Mouse (Mus musculus) heart, adult 2 months (tissue): ENCODE data around the gene Ttll11. TPM values are rescaled to one million over a fixed set of nuclear protein-coding genes. Genes with fewer than 3 reads are reported as not detected.

Experiments used
- DNase-seq, 2 experiments: peaks; one replicate each; pipeline ENCODE4 v3.0.0; 2021
- H3K27ac ChIP-seq: fragments of 200-600 bp; 2 replicates; pipeline ENCODE4 v1.8.1; 2022
- H3K27me3 ChIP-seq: fragments of 200-500 bp; 2 replicates; pipeline ENCODE4 v1.6.1; 2012; ENCODE audit warnings: mild to moderate bottlenecking, low read length, inconsistent platforms, mixed read lengths; ENCODE audit not compliant: control insufficient read depth, insufficient read depth
- H3K36me3 ChIP-seq: fragments of 200-500 bp; 2 replicates; pipeline ENCODE4 v1.6.1; 2012; ENCODE audit warnings: low read length, inconsistent platforms; ENCODE audit not compliant: control insufficient read depth, insufficient read depth
- H3K4me1 ChIP-seq: fragments of 200-500 bp; 2 replicates; pipeline ENCODE4 v1.6.1; 2011; ENCODE audit warnings: low read length; ENCODE audit not compliant: control insufficient read depth, insufficient read depth
- H3K4me3 ChIP-seq: fragments of 200-600 bp; 2 replicates; pipeline ENCODE4 v1.8.1; 2022
- H3K79me2 ChIP-seq: fragments of 200-500 bp; replicated peaks from 2 replicates; pipeline ENCODE4 v1.6.1; 2012; ENCODE audit warnings: mild to moderate bottlenecking, inconsistent platforms, low read length, moderate library complexity, mixed read lengths; ENCODE audit not compliant: control insufficient read depth, insufficient read depth
- H3K9ac ChIP-seq: fragments of 200-500 bp; 2 replicates; pipeline ENCODE4 v1.6.1; 2012; ENCODE audit warnings: low read depth, mild to moderate bottlenecking, control low read depth, inconsistent platforms, low read length, mixed read lengths
- CTCF ChIP-seq: fragments of 200-600 bp; IDR thresholded peaks from 2 replicates; pipeline ENCODE4 v1.8.1; 2022; ENCODE audit warnings: antibody characterized with exemption, mild to moderate bottlenecking, moderate library complexity
- EP300 ChIP-seq: fragments of 200-500 bp; IDR thresholded peaks from 2 replicates; pipeline ENCODE4 v1.6.1; 2011; ENCODE audit warnings: low read depth, low read length, control low read depth; ENCODE audit not compliant: insufficient read depth
- POLR2A ChIP-seq: fragments of 200-500 bp; IDR thresholded peaks from 2 replicates; pipeline ENCODE4 v1.6.1; 2011; ENCODE audit warnings: mild to moderate bottlenecking, low read depth, low read length, control low read depth; ENCODE audit not compliant: insufficient read depth
- WGBS: fragments of 180-500 bp; shearing (Covaris S2); methylation state at CpG from one replicate; pipeline ENCODE4 v1.1.7; 2018; 5-methylcytosine and 5-hydroxymethylcytosine counted together
- intact Hi-C: fragments of 180-260 bp; cut with DNase I; formaldehyde crosslinking; loops from one replicate; pipeline ENCODE4 v1.15.1; 2025
- polyA plus RNA-seq: library from polyadenylated mRNA; depleted of rRNA; stranded (reverse); fragments of >200 nt; gene quantifications from 2 replicates; pipeline ENCODE4 v1.2.3, GENCODE M21; 2012
- total RNA-seq, 2 experiments: library from RNA; stranded (reverse); gene quantifications; 2 replicates each; pipeline ENCODE4 v1.2.3; 2021

Ttll11 gene
- total and polyA plus RNA-seq, 3 experiments = 1.2 to 2.2 (median 1.5) TPM

DNA sequence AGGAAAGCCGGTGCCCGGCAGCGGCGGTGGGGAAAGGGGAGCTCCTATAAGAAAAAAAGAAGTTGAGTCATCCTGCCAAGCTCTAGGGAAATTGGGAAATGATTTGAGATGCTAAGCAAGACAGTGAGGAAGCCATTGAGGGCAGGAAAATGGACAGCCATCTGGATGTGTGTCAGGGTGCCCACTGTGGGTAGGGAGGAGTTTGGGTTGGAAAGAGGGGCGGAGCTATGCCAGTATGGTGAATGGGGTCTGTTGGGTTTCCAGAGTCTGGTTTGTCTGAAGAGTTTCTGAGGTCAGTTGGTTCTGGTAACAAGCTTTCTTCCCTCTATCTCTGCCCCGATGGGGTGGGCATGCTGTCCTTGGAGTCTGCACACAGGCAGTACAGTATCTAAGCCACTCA lies 256.4 kb downstream of the Ttll11 start:
- Histone ChIP-seq H3K4me1 (peaks cover under 1% of the 10 kb centered on the region), H3K79me2 (no peaks in the 10 kb centered on the region), H3K27me3 (no peaks in the 10 kb centered on the region), H3K27ac (no peak overlapping the region), H3K4me3 (no peak overlapping the region), H3K36me3 (no peaks in the 10 kb centered on the region), H3K9ac (no peak overlapping the region)
- TF ChIP-seq EP300 = no peak
- no peak for TF ChIP-seq POLR2A
- TF ChIP-seq CTCF = no peak
- intact Hi-C loops = no loop called here
- no peak for DNase-seq
- WGBS = 93% methylated on average over 6 of the region's 6 CpGs

DNA sequence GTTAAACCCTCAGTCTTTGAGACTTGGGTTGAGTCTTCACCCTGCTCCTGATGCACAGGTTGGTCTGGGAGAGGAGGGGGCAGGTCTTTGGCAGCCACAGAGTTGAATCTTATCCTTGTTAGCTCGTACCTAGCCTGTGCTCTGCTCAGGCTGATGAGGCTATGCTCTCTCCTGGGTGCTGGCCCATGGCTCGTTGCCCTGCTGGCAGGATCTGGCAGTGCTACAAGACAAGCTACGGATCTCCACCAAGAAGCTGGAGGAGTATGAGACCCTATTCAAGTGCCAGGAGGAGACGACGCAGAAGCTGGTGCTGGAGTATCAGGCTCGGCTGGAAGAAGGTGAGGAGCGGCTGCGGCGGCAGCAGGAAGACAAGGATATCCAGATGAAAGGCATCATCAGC lies 256.9 kb downstream of the Ttll11 start:
- Histone ChIP-seq H3K27me3 (no peaks in the 10 kb centered on the region), H3K79me2 (no peaks in the 10 kb centered on the region), H3K4me3 (no peak overlapping the region), H3K9ac (no peak overlapping the region), H3K36me3 (no peaks in the 10 kb centered on the region), H3K4me1 (peaks cover 5% of the 10 kb centered on the region), H3K27ac (no peak overlapping the region)
- TF ChIP-seq POLR2A (no peak), EP300 (no peak), CTCF (no peak)
- no peak for DNase-seq
- intact Hi-C loops = no loop called here
- WGBS = 91% methylated on average over 9 of the region's 9 CpGs

DNA sequence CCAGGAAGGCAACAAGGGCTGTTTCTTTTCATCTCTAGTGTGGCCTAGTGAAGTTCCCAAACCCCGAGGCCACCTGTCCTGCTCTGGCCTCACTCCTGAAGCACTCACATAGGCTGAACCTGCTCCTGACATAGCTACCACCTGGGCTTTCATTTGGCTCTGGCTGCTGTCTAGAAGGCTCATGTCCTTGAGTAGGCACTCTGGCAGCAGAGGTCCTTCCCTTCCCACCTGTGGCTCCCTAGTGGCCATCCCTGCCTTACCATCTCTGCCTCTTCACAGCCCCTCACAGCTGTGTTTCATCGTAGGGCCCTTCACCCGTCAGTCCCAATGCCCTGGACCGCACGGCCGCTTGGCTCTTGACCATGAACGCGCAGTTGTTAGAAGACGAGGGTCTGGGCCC lies 258.8 kb downstream of the Ttll11 start:
- TF ChIP-seq CTCF (no peak), POLR2A (no peak), EP300 (no peak)
- Histone ChIP-seq H3K79me2 (no peaks in the 10 kb centered on the region), H3K9ac (no peak overlapping the region), H3K36me3 (no peaks in the 10 kb centered on the region), H3K27me3 (no peaks in the 10 kb centered on the region), H3K4me1 (peaks cover 9% of the 10 kb centered on the region), H3K4me3 (no peak overlapping the region), H3K27ac (no peak overlapping the region)
- 94% methylated on average over 9 of the region's 9 CpGs for WGBS
- DNase-seq = no peak
- intact Hi-C loops = no loop called here

- Histone ChIP-seq H3K27ac (no peak overlapping the region), H3K27me3 (no peaks in the 10 kb centered on the region), H3K36me3 (no peaks in the 10 kb centered on the region), H3K4me3 (no peak overlapping the region), H3K79me2 (no peaks in the 10 kb centered on the region), H3K9ac (no peak overlapping the region), H3K4me1 (peaks cover 9% of the 10 kb centered on the region)
- TF ChIP-seq EP300 = no peak
- TF ChIP-seq CTCF = no peak
- TF ChIP-seq POLR2A = no peak
- DNase-seq = no peak
- intact Hi-C loops = no loop called here
- WGBS = 76% methylated on average over 13 of the region's 13 CpGs
These were observed 259.2 kb downstream of the Ttll11 start for GRCm38 (mm10) chr2:35720550-35720949.

DNA sequence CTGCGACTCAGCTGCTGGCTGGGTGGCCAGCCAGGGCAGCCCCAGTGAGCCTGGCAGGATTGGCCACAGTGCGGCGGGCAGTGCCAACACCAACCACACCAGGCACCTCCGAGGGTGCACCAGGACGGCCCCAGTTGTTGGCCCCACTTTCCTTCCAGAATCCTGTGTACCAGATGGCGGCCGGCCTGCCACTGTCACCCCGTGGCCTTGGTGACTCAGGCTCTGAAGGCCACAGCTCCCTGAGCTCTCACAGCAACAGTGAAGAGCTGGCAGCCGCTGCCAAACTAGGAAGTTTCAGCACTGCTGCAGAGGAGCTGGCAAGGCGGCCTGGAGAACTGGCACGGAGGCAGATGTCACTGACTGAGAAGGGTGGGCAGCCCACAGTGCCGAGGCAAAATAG lies 259.6 kb downstream of the Ttll11 start:
- Histone ChIP-seq H3K27me3 (no peaks in the 10 kb centered on the region), H3K79me2 (no peaks in the 10 kb centered on the region), H3K27ac (peak overlapping the region; percentile 9; the same call in 1 of the 2 replicates), H3K9ac (no peak overlapping the region), H3K4me1 (peaks cover 11% of the 10 kb centered on the region), H3K4me3 (no peak overlapping the region), H3K36me3 (no peaks in the 10 kb centered on the region)
- TF ChIP-seq CTCF (no peak), POLR2A (no peak), EP300 (no peak)
- peak in 1 of 2 experiments; percentile 69 for DNase-seq
- WGBS = 73% methylated on average over 12 of the region's 12 CpGs
- intact Hi-C loops = no loop called here

- Histone ChIP-seq H3K4me1 (peaks cover 18% of the 10 kb centered on the region), H3K4me3 (no peak overlapping the region), H3K9ac (no peak overlapping the region), H3K27me3 (no peaks in the 10 kb centered on the region), H3K36me3 (no peaks in the 10 kb centered on the region), H3K27ac (peak overlapping the region; percentile 9; the same call in 1 of the 2 replicates), H3K79me2 (no peaks in the 10 kb centered on the region)
- 84% methylated on average over 12 of the region's 12 CpGs for WGBS
- intact Hi-C loops = no loop called here
- TF ChIP-seq EP300 (no peak), POLR2A (no peak), CTCF (no peak)
- DNase-seq = no peak
These were observed 260.3 kb downstream of the Ttll11 start for GRCm38 (mm10) chr2:35719230-35720005.
